Mouse (Mus musculus) adrenal gland, postnatal 36 days (tissue): ENCODE data around the gene Csmd2. TPM values are rescaled to one million over a fixed set of nuclear protein-coding genes. Genes with fewer than 3 reads are reported as not detected.

Experiments
- DNase-seq, 2 experiments: peaks; one replicate each; pipeline ENCODE4 v3.0.0; 2021; ENCODE audit warnings: mixed read lengths in 1 of 2
- long read RNA-seq, 2 experiments: library from polyadenylated mRNA; stranded (forward); transcript quantifications; one replicate each; pipeline ENCODE4 v2.0.0; 2021; ENCODE audit warnings: borderline sequencing depth in 2 of 2
- total RNA-seq, 2 experiments: library from RNA; stranded (reverse); gene quantifications; 2 replicates each; pipeline ENCODE4 v1.2.3; 2021

The Csmd2 gene
- total RNA-seq, result 1 to 10 TPM in 1 of 2 experiments, under 1 TPM in 1; 0.70 to 1.3 TPM
- long read RNA-seq, experiment 1, result 0 reads
- long read RNA-seq, experiment 2, partial matches to known transcripts, result 0 of 1 reads
- long read RNA-seq, experiment 2, other reads (novel, unspliced or antisense), result 1 of 1 reads

GRCm38 (mm10) chr4:127987784-127988455 is at the start of gene Csmd2:
Gene Csmd2 (plus strand): TSS chr4:127987857.
- peak; percentile 5 to 8 for DNase-seq

GRCm38 (mm10) chr4:127947696-127948095 is 40.0 kb upstream of the Csmd2 start:
- no peak for DNase-seq

- no peak for DNase-seq
Observed at GRCm38 (mm10) chr4:127953006-127953710, 34.5 kb upstream of the Csmd2 start.

GRCm38 (mm10) chr4:127969101-127969500 is 18.6 kb upstream of the Csmd2 start:
- no peak for DNase-seq

- peak; percentile 46 to 51 for DNase-seq
Observed at GRCm38 (mm10) chr4:127970018-127970421, 17.6 kb upstream of the Csmd2 start.

- no peak for DNase-seq
Observed at GRCm38 (mm10) chr4:127970901-127971868, 16.5 kb upstream of the Csmd2 start, which contains the start of gene CK137956. Gene CK137956 (minus strand): TSS chr4:127970951.

- DNase-seq, result no peak
Observed at GRCm38 (mm10) chr4:127972976-127973375, 14.7 kb upstream of the Csmd2 start.

GRCm38 (mm10) chr4:127981125-127981524 is 6.5 kb upstream of the Csmd2 start:
- no peak for DNase-seq

GRCm38 (mm10) chr4:127984426-127984825 is 3.2 kb upstream of the Csmd2 start:
- no peak for DNase-seq

GRCm38 (mm10) chr4:127985874-127986273 is 1.8 kb upstream of the Csmd2 start:
- DNase-seq, result no peak

- DNase-seq, result no peak
Observed at GRCm38 (mm10) chr4:127986491-127987075, 1.1 kb upstream of the Csmd2 start.

GRCm38 (mm10) chr4:127987270-127987669 is 387 bp upstream of the Csmd2 start:
- DNase-seq, result no peak

GRCm38 (mm10) chr4:127988526-127989180 is 996 bp downstream of the Csmd2 start:
- no peak for DNase-seq

GRCm38 (mm10) chr4:127989347-127989995 is 1.8 kb downstream of the Csmd2 start:
- DNase-seq, result no peak

- DNase-seq, result no peak
Observed at GRCm38 (mm10) chr4:127999281-127999680, 11.6 kb downstream of the Csmd2 start.

- no peak for DNase-seq
Observed at GRCm38 (mm10) chr4:128002638-128003101, 15.0 kb downstream of the Csmd2 start.

GRCm38 (mm10) chr4:128004797-128005452 is 17.3 kb downstream of the Csmd2 start:
- no peak for DNase-seq

GRCm38 (mm10) chr4:128019465-128019864 is 31.8 kb downstream of the Csmd2 start:
- no peak for DNase-seq

- no peak for DNase-seq
Observed at GRCm38 (mm10) chr4:128028294-128028693, 40.6 kb downstream of the Csmd2 start.

- DNase-seq, result no peak
Observed at GRCm38 (mm10) chr4:128041901-128042300, 54.2 kb downstream of the Csmd2 start.
